Mouse (Mus musculus) small intestine, adult 2 months (tissue): ENCODE data around the gene Med21.

Experiments used
- CTCF ChIP-seq: fragments of 200-500 bp; IDR thresholded peaks from 2 replicates; pipeline ENCODE4 v1.5.1; 2012; ENCODE audit warnings: low read depth, mild to moderate bottlenecking, control low read depth, inconsistent platforms, low read length, moderate library complexity, mixed read lengths; ENCODE audit not compliant: insufficient replicate concordance, insufficient read length; ENCODE audit errors: extremely low read depth
- POLR2A ChIP-seq: fragments of 200-500 bp; IDR thresholded peaks from 2 replicates; pipeline ENCODE4 v1.6.1; 2012; ENCODE audit warnings: low read depth, mild to moderate bottlenecking, control low read depth, inconsistent platforms, low read length, moderate library complexity

GRCm38 (mm10) chr6:146642276-146643183, at the start of gene Med21, which contains the start of gene Tm7sf3:
- TF ChIP-seq CTCF (no peak), POLR2A (peak; percentile 95)
